Mouse (Mus musculus) midbrain, embryonic 16.5 days (tissue): ENCODE measurements around the gene Lypd9. TPM values are rescaled to one million over a fixed set of nuclear protein-coding genes. Genes with fewer than 3 reads are reported as not detected.
"Not testable (repeated sequence)": the region's sequence is repeated elsewhere in the genome, so short reads cannot be mapped to it uniquely, and the experiment has no call there.

Experiments used
- ATAC-seq: fragments of 200-750 bp; cut with Nextera tagmentation; 2 replicates; pipeline ENCODE4 v1.8.0; 2017; ENCODE audit warnings: moderate TSS enrichment
- H3K27ac ChIP-seq: fragments of 300-500 bp; sonication (generic); 2 replicates; pipeline ENCODE4 v1.5.1; 2014; ENCODE audit warnings: mild to moderate bottlenecking, low read length, mixed read lengths
- H3K27me3 ChIP-seq: fragments of 300-500 bp; sonication (generic); 2 replicates; pipeline ENCODE4 v1.6.1; 2014; ENCODE audit warnings: low read depth, low read length, mixed read lengths; ENCODE audit not compliant: control insufficient read depth, insufficient read depth
- H3K36me3 ChIP-seq: fragments of 300-500 bp; sonication (generic); 2 replicates; pipeline ENCODE4 v1.6.1; 2014; ENCODE audit warnings: mild to moderate bottlenecking, low read length, moderate library complexity, mixed read lengths; ENCODE audit not compliant: control insufficient read depth, insufficient read depth
- H3K4me1 ChIP-seq: fragments of 300-500 bp; sonication (generic); 2 replicates; pipeline ENCODE4 v1.6.1; 2014; ENCODE audit warnings: mild to moderate bottlenecking, low read length, mixed read lengths; ENCODE audit not compliant: control insufficient read depth, insufficient read depth
- H3K4me2 ChIP-seq: fragments of 300-500 bp; sonication (generic); 2 replicates; pipeline ENCODE4 v1.6.1; 2014; ENCODE audit warnings: mild to moderate bottlenecking, low read length, mixed read lengths
- H3K4me3 ChIP-seq: fragments of 300-500 bp; sonication (generic); 2 replicates; pipeline ENCODE4 v1.5.1; 2014; ENCODE audit warnings: low read depth, mild to moderate bottlenecking, low read length, moderate library complexity, mixed read lengths
- H3K9ac ChIP-seq: fragments of 300-500 bp; sonication (generic); 2 replicates; pipeline ENCODE4 v1.6.1; 2014; ENCODE audit warnings: low read depth, low read length, mixed read lengths
- H3K9me3 ChIP-seq: fragments of 300-500 bp; sonication (generic); replicated peaks from 2 replicates; pipeline ENCODE4 v1.6.1; 2014; ENCODE audit warnings: mild to moderate bottlenecking, low read length, mixed read lengths; ENCODE audit not compliant: control insufficient read depth, poor library complexity, severe bottlenecking
- WGBS: fragments of 180-500 bp; shearing (Covaris S2); extraction: QIAGEN DNeasy Blood & Tissue Kit; methylation state at CpG from one replicate; pipeline ENCODE4 v1.1.7; 2014; 5-methylcytosine and 5-hydroxymethylcytosine counted together
- polyA plus RNA-seq: library from polyadenylated mRNA; unstranded; fragments of >200 nt; fragmentation: Nextera tagmentation; extraction: Ambion mirVana; gene quantifications from 2 replicates; pipeline ENCODE4 v1.2.1, GENCODE M21; 2015

Lypd9 gene
- not detected in 2 replicates for polyA plus RNA-seq

GRCm38 (mm10) chr11:58452759-58453158 is at the start of gene Lypd9:
Gene Lypd9, minus strand, starts transcription at chr11:58452923.
- no peak for ATAC-seq
- WGBS, result 99% methylated on average over 9 of the region's 9 CpGs
- no peak within 1 kb of the TSS for H3K4me3 ChIP-seq

DNA sequence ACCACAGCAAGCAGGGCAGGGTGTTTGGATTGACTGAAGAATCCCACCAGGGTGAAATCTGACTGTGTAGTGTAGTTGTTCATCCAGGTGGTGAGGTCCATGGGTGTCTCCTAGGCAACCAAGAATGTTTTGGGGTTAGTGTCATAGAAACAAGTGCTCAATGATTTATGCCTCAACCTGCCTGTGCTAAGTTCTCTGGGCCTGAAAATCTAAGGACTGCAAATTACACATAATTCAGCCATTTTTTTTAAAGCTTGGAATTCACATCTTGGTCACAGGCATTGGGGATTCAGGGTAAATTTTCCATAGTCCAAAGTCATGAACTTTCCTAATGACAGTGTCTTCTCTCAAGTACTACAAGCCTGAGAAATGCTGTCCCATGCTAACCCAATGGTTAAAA is 49.7 kb upstream of the Lypd9 start, which contains the start of gene Olfr331:
TSS of gene Olfr331 (minus strand) at position 101 of the 400 bp plus-strand sequence.
- H3K4me3 ChIP-seq, H3K27ac ChIP-seq, H3K36me3 ChIP-seq, H3K27me3 ChIP-seq, H3K4me1 ChIP-seq, H3K9ac ChIP-seq, H3K9me3 ChIP-seq, ATAC-seq, H3K4me2 ChIP-seq: not testable (repeated sequence)

More at GRCm38 (mm10) chr11:58452759-58453158, at the start of gene Lypd9:
- H3K4me2 ChIP-seq, result no peak within 1 kb of the TSS
- H3K27ac ChIP-seq, result no peak within 1 kb of the TSS
- H3K36me3 ChIP-seq, result no peaks in the 10 kb centered on the region
- no peaks in the 10 kb centered on the region for H3K27me3 ChIP-seq
- H3K4me1 ChIP-seq, result no peaks in the 10 kb centered on the region
- H3K9ac ChIP-seq, result no peak within 1 kb of the TSS
- no peaks in the 10 kb centered on the region for H3K9me3 ChIP-seq

GRCm38 (mm10) chr11:58499290-58499689 is 46.6 kb upstream of the Lypd9 start:
- H3K4me2 ChIP-seq, result no peak overlapping the region
- WGBS, result 48% methylated on average over 3 of the region's 3 CpGs
- H3K9ac ChIP-seq, result no peak overlapping the region
- no peaks in the 10 kb centered on the region for H3K9me3 ChIP-seq
- H3K27ac ChIP-seq, result no peak overlapping the region
- no peaks in the 10 kb centered on the region for H3K4me1 ChIP-seq
- no peaks in the 10 kb centered on the region for H3K36me3 ChIP-seq
- no peak overlapping the region for H3K4me3 ChIP-seq
- no peaks in the 10 kb centered on the region for H3K27me3 ChIP-seq
- ATAC-seq, result no peak

- no peaks in the 10 kb centered on the region for H3K4me1 ChIP-seq
- no peak overlapping the region for H3K9ac ChIP-seq
- H3K9me3 ChIP-seq, result no peaks in the 10 kb centered on the region
- H3K4me2 ChIP-seq, result no peak overlapping the region
- H3K27me3 ChIP-seq, result no peaks in the 10 kb centered on the region
- no peak for ATAC-seq
- 88% methylated on average over 9 of the region's 9 CpGs for WGBS
- H3K27ac ChIP-seq, result no peak overlapping the region
- H3K36me3 ChIP-seq, result no peaks in the 10 kb centered on the region
- no peak overlapping the region for H3K4me3 ChIP-seq
Measured at GRCm38 (mm10) chr11:58498761-58499160, 46.0 kb upstream of the Lypd9 start.

DNA sequence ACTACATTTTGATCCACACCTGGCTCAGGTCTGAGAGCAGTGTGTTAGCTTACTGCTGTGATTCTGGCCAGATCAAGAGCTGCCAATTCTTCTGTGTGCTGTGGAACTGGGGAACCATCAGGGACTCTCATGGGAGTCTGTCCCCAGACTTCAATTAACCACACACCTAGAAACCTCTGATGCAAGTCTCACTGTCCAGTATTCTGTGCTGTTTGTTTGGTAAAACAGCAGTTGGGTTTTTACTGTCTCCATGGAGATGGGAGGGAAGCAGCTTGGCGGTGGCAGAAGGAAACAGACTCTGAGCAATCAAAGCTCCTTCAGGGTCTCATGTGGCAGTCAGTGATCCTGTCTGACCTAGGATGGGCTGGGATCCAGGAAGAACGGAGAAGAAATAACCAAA is 39.7 kb upstream of the Lypd9 start, which contains the start of gene Olfr332:
TSS of gene Olfr332 (minus strand) at position 101 of the 400 bp plus-strand sequence.
- Histone ChIP-seq H3K36me3 (no peaks in the 10 kb centered on the region), H3K27me3 (no peaks in the 10 kb centered on the region), H3K4me3 (no peak within 1 kb of the TSS), H3K4me2 (no peak within 1 kb of the TSS), H3K9me3 (no peaks in the 10 kb centered on the region), H3K4me1 (no peaks in the 10 kb centered on the region), H3K27ac (no peak within 1 kb of the TSS), H3K9ac (no peak within 1 kb of the TSS)
- 80% methylated on average over 2 of the region's 2 CpGs for WGBS
- ATAC-seq, result no peak

DNA sequence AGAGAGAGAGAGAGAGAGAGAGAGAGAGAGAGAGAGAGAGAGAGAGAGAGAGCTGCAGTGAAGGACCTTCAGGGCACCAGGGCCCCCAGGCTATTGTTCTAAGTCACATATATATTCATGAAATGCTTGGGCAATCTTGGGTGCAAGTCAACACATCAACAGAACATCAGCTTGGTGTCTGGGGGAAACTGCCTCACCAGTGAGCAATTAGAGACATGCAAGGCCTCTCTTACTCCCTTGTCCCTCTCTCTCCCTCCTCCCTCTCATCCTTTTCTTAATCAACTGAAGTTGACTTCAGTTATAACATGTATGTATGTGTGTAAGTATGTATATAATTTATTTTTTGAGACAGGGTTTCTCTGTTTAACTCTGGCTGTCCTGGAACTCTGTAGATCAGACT is 9.4 kb upstream of the Lypd9 start, which contains the start of gene Olfr30:
TSS of gene Olfr30 (minus strand) at position 101 of the 400 bp plus-strand sequence.
- no peaks in the 10 kb centered on the region for H3K27me3 ChIP-seq

GRCm38 (mm10) chr11:58453592-58453991 is 869 bp upstream of the Lypd9 start:
- Histone ChIP-seq H3K4me1 (no peaks in the 10 kb centered on the region), H3K27ac (no peak overlapping the region), H3K9me3 (no peaks in the 10 kb centered on the region), H3K36me3 (no peaks in the 10 kb centered on the region), H3K27me3 (no peaks in the 10 kb centered on the region), H3K4me2 (no peak overlapping the region), H3K4me3 (no peak overlapping the region), H3K9ac (no peak overlapping the region)
- WGBS, result 77% methylated on average over 4 of the region's 4 CpGs
- ATAC-seq, result no peak

More for the DNA sequence above, 9.4 kb upstream of the Lypd9 start, which contains the start of gene Olfr30:
- Histone ChIP-seq H3K27ac (no peak within 1 kb of the TSS), H3K4me3 (no peak within 1 kb of the TSS), H3K9ac (no peak within 1 kb of the TSS), H3K4me2 (no peak within 1 kb of the TSS), H3K36me3 (no peaks in the 10 kb centered on the region), H3K9me3 (no peaks in the 10 kb centered on the region), H3K4me1 (no peaks in the 10 kb centered on the region)
- no peak for ATAC-seq

DNA sequence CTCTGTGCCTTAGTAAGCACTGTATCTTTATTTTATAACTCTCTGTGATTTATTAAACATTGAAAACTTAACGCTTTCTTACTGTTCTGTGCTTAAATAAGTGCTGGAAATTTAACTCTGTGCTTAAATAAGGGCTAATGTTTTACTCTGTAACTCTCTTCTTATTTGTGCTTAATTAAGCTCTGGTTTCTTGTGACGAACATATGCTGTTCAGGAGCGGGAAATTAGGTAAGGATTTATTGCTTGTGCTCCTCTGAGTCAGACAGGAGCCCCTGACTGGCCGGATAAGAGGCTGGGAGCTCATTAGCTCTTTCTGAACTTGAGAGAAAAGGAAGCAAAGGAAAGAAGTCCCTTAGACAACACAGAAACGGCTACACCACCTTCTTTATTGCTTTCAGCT is 14.9 kb downstream of the Lypd9 start:
- H3K4me3 ChIP-seq, result no peak overlapping the region
- 65% methylated on average over 5 of the region's 5 CpGs for WGBS
- no peak for ATAC-seq

DNA sequence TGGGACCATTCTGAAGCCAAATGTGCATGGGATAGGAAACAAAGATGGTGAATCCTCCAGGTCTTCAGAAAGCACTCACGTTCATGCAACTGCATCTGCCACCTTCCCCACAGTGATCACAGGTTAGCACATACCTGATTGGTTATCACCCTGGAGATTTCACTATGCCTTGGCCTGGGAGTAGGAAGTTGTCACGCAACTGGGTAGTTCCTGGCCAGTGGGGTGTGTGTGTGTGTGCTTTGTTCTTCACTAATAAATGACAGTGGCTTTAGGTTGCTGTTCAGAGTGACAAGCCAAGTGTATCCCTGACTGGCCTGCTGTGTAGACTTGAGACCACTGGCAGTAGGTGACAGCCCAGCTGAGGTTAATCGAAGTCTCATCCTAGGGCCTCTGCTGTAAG is 20.5 kb downstream of the Lypd9 start, which contains the start of gene Gm12253:
TSS of gene Gm12253 (plus strand) at position 301 of the 400 bp plus-strand sequence.
- H3K4me2 ChIP-seq, result no peak within 1 kb of the TSS
- no peaks in the 10 kb centered on the region for H3K4me1 ChIP-seq
- WGBS, result 84% methylated on average over 3 of the region's 3 CpGs
- no peak for ATAC-seq
- no peaks in the 10 kb centered on the region for H3K36me3 ChIP-seq
- no peaks in the 10 kb centered on the region for H3K9me3 ChIP-seq
- H3K27ac ChIP-seq, result no peak within 1 kb of the TSS
- H3K27me3 ChIP-seq, result no peaks in the 10 kb centered on the region
- H3K9ac ChIP-seq, result no peak within 1 kb of the TSS
- no peak within 1 kb of the TSS for H3K4me3 ChIP-seq

More for the DNA sequence above, 14.9 kb downstream of the Lypd9 start:
- no peak overlapping the region for H3K4me2 ChIP-seq
- no peaks in the 10 kb centered on the region for H3K36me3 ChIP-seq
- H3K27me3 ChIP-seq, result no peaks in the 10 kb centered on the region
- H3K9me3 ChIP-seq, result no peaks in the 10 kb centered on the region
- no peak overlapping the region for H3K27ac ChIP-seq
- H3K9ac ChIP-seq, result no peak overlapping the region
- no peaks in the 10 kb centered on the region for H3K4me1 ChIP-seq
